Mouse (Mus musculus): ENCODE data around the gene Npff. TPM values are rescaled to one million over a fixed set of nuclear protein-coding genes. Genes with fewer than 3 reads are reported as not detected.

Gene Npff
- polyA plus RNA-seq, 1 experiment: 1.0 TPM

- Histone ChIP-seq H3K9ac (ENCODE audit: low read depth, poor library complexity, severe bottlenecking) (no peak overlapping the region), H3K27ac (ENCODE audit: insufficient read depth, low read length) (no peak overlapping the region), H3K27me3 (ENCODE audit: control insufficient read depth, insufficient read depth, low read length, poor library complexity, severe bottlenecking) (no peaks in the 10 kb centered on the region), H3K36me3 (ENCODE audit: control insufficient read depth, insufficient read depth, low read length, poor library complexity, severe bottlenecking) (peaks cover 90% of the 10 kb centered on the region), H3K4me3 (ENCODE audit: low read depth, low read length) (no peak overlapping the region), H3K4me1 (ENCODE audit: control insufficient read depth, insufficient read depth, low read length) (no peaks in the 10 kb centered on the region), H3K9me3 (replicated peaks; ENCODE audit: control insufficient read depth, insufficient read depth, low read length, poor library complexity, severe bottlenecking) (no peaks in the 10 kb centered on the region)
- TF ChIP-seq EP300 (IDR thresholded peaks at IDR 0.05; ENCODE audit: insufficient read depth, low read depth, low read length): no peak
These were observed 38.9 kb downstream of the Npff start for GRCm38 (mm10) chr15:102485853-102486252.

DNA sequence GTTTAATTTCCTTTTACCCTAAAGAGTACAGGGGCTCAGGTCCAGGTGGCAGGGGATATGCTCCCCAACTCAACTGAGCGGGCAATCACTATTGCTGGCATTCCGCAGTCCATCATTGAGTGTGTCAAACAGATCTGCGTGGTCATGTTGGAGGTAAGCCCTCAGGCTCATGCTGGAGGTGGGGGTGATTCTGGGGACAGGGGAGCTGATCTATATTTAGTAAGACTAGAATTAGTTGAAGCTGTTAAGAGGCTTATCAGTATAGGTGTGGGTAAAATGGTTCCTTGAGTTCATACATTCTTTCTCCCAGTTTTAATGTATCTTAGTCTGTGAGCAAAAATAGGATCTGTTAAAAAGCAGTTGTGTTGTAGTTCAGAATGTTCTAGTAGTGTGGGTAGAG, 41.6 kb downstream of the Npff start:
- no peak for TF ChIP-seq POLR2A (IDR thresholded peaks at IDR 0.05; ENCODE audit: insufficient read depth, low read length)
- no peak for TF ChIP-seq CTCF (IDR thresholded peaks at IDR 0.05; ENCODE audit: low read depth, low read length)
- no peak for TF ChIP-seq EP300 (IDR thresholded peaks at IDR 0.05; ENCODE audit: insufficient read depth, low read depth, low read length)
- H3K9me3 ChIP-seq (replicated peaks; ENCODE audit: control insufficient read depth, insufficient read depth, low read length, poor library complexity, severe bottlenecking): no peaks in the 10 kb centered on the region
- H3K36me3 ChIP-seq (ENCODE audit: control insufficient read depth, insufficient read depth, low read length, poor library complexity, severe bottlenecking): peaks cover 86% of the 10 kb centered on the region
- no peak overlapping the region for H3K27ac ChIP-seq (ENCODE audit: insufficient read depth, low read length)
- no peaks in the 10 kb centered on the region for H3K27me3 ChIP-seq (ENCODE audit: control insufficient read depth, insufficient read depth, low read length, poor library complexity, severe bottlenecking)
- no peaks in the 10 kb centered on the region for H3K4me1 ChIP-seq (ENCODE audit: control insufficient read depth, insufficient read depth, low read length)
- H3K4me3 ChIP-seq (ENCODE audit: low read depth, low read length): no peak overlapping the region
- H3K9ac ChIP-seq (ENCODE audit: low read depth, poor library complexity, severe bottlenecking): no peak overlapping the region

DNA sequence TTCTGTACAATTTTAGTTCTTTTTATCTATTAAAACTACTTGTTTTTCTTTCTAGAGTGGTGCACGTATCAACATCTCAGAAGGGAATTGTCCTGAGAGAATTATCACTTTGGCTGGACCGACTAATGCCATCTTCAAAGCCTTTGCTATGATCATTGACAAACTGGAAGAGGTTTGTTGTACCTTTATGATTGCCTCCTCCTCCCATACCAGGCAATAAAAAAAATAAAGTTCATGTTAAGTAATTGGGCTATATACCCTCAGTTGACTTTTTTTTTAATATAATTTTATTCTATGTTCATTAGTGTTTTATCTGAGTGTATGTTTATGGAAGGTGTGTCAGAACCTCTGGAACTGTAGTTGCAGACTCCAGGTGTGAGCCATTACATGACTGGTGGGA, 50.2 kb downstream of the Npff start:
- no peak for TF ChIP-seq EP300 (IDR thresholded peaks at IDR 0.05; ENCODE audit: insufficient read depth, low read depth, low read length)
- no peak for TF ChIP-seq POLR2A (IDR thresholded peaks at IDR 0.05; ENCODE audit: insufficient read depth, low read length)
- no peak for TF ChIP-seq CTCF (IDR thresholded peaks at IDR 0.05; ENCODE audit: low read depth, low read length)
- H3K9me3 ChIP-seq (replicated peaks; ENCODE audit: control insufficient read depth, insufficient read depth, low read length, poor library complexity, severe bottlenecking): no peaks in the 10 kb centered on the region
- H3K9ac ChIP-seq (ENCODE audit: low read depth, poor library complexity, severe bottlenecking): no peak overlapping the region
- no peak overlapping the region for H3K27ac ChIP-seq (ENCODE audit: insufficient read depth, low read length)
- peaks cover 61% of the 10 kb centered on the region for H3K36me3 ChIP-seq (ENCODE audit: control insufficient read depth, insufficient read depth, low read length, poor library complexity, severe bottlenecking)
- no peaks in the 10 kb centered on the region for H3K27me3 ChIP-seq (ENCODE audit: control insufficient read depth, insufficient read depth, low read length, poor library complexity, severe bottlenecking)
- no peak overlapping the region for H3K4me3 ChIP-seq (ENCODE audit: low read depth, low read length)
- H3K4me1 ChIP-seq (ENCODE audit: control insufficient read depth, insufficient read depth, low read length): no peaks in the 10 kb centered on the region

Other genes starting within 250 kb of the Npff start
- gene Mfsd5, start 245.5 kb downstream of the Npff start, polyA plus RNA-seq (2011; ENCODE audit: insufficient read depth, insufficient read length, low read depth, missing spikeins): 23.2 and 28.0 TPM in 2 replicates
- 68.7 and 71.7 TPM in 2 replicates for gene Espl1, start 228.7 kb downstream of the Npff start, polyA plus RNA-seq (2011; ENCODE audit: insufficient read depth, insufficient read length, low read depth, missing spikeins)
- gene Pfdn5, start 198.8 kb downstream of the Npff start, polyA plus RNA-seq (2011; ENCODE audit: insufficient read depth, insufficient read length, low read depth, missing spikeins): 233 and 309 TPM in 2 replicates
- 38.6 and 48.8 TPM in 2 replicates for gene Myg1, start 193.2 kb downstream of the Npff start, polyA plus RNA-seq (2011; ENCODE audit: insufficient read depth, insufficient read length, low read depth, missing spikeins)
- 196 and 252 TPM in 2 replicates for gene Aaas, start 174.2 kb downstream of the Npff start, polyA plus RNA-seq (2011; ENCODE audit: insufficient read depth, insufficient read length, low read depth, missing spikeins)
- gene Sp7, start 157.8 kb downstream of the Npff start, polyA plus RNA-seq (2011; ENCODE audit: insufficient read depth, insufficient read length, low read depth, missing spikeins): not detected in 2 replicates
- gene Sp1, start 118.8 kb downstream of the Npff start, polyA plus RNA-seq (2011; ENCODE audit: insufficient read depth, insufficient read length, low read depth, missing spikeins): 103 and 106 TPM in 2 replicates
- gene Amhr2, start 79.6 kb downstream of the Npff start, polyA plus RNA-seq (2011; ENCODE audit: insufficient read depth, insufficient read length, low read depth, missing spikeins): 1.8 and 2.8 TPM in 2 replicates
- 49.7 and 55.4 TPM in 2 replicates for gene Prr13, start 65.9 kb downstream of the Npff start, polyA plus RNA-seq (2011; ENCODE audit: insufficient read depth, insufficient read length, low read depth, missing spikeins)
- 1,129 and 1,194 TPM in 2 replicates for gene Pcbp2, start 54.4 kb downstream of the Npff start, polyA plus RNA-seq (2011; ENCODE audit: insufficient read depth, insufficient read length, low read depth, missing spikeins)
- not detected in 2 replicates for gene Gm10337, start 21.2 kb downstream of the Npff start, polyA plus RNA-seq (2011; ENCODE audit: insufficient read depth, insufficient read length, low read depth, missing spikeins)
- 11.1 and 14.0 TPM in 2 replicates for gene Map3k12, start 7.9 kb downstream of the Npff start, polyA plus RNA-seq (2011; ENCODE audit: insufficient read depth, insufficient read length, low read depth, missing spikeins)
- 45.3 and 47.5 TPM in 2 replicates for gene Tarbp2, start 6.8 kb downstream of the Npff start, polyA plus RNA-seq (2011; ENCODE audit: insufficient read depth, insufficient read length, low read depth, missing spikeins)
- gene Gm28047, start 100.1 kb upstream of the Npff start, polyA plus RNA-seq (2011; ENCODE audit: insufficient read depth, insufficient read length, low read depth, missing spikeins): not detected in 2 replicates
- 40.2 and 49.3 TPM in 2 replicates for gene Atf7, start 100.5 kb upstream of the Npff start, polyA plus RNA-seq (2011; ENCODE audit: insufficient read depth, insufficient read length, low read depth, missing spikeins)
- gene Atp5g2, start 147.4 kb upstream of the Npff start, polyA plus RNA-seq (2011; ENCODE audit: insufficient read depth, insufficient read length, low read depth, missing spikeins): 201 and 203 TPM in 2 replicates
- 47.9 and 51.9 TPM in 2 replicates for gene Calcoco1, start 197.2 kb upstream of the Npff start, polyA plus RNA-seq (2011; ENCODE audit: insufficient read depth, insufficient read length, low read depth, missing spikeins)